Comparison of ENCODE assay signal across 26 mouse cellular contexts in genomic region chr9:49601215-49601614, GRCm38 (mm10).
DNase-seq lines count a peak whose midpoint lies in the region; ATAC-seq and TF ChIP-seq lines count a peak whose summit lies in the region.
"Had no signal": no experiment of that assay in that cellular context is flagged by ENCODE, and none has a peak within 500 bp of the region (broad histone marks: within the 10 kb centered on the region; RNA-seq: fewer than 3 reads in every experiment).

No protein-coding gene starts in this region.

- H3K4me1 ChIP-seq in forebrain, embryonic 15.5 days, result peaks cover 31% of the 10 kb centered on the region
- peaks cover 2% of the 10 kb centered on the region; the same call in 1 of the 2 replicates for H3K4me1 ChIP-seq in forebrain, embryonic 11.5 days (replicated peaks; ENCODE audit: control insufficient read depth, insufficient read depth, low read length)
- H3K4me1 ChIP-seq in midbrain, embryonic 11.5 days (ENCODE audit: control insufficient read depth, insufficient read depth, low read length), result peaks cover 4% of the 10 kb centered on the region
- H3K4me1 ChIP-seq in midbrain, postnatal 0 days (ENCODE audit: insufficient read depth, low read length), result peaks cover 7% of the 10 kb centered on the region; the same call in 1 of the 2 replicates
- H3K4me1 ChIP-seq in embryonic facial prominence, embryonic 15.5 days, result peaks cover 15% of the 10 kb centered on the region; the same call in 1 of the 2 replicates
- H3K4me1 ChIP-seq in midbrain, embryonic 15.5 days, result peaks cover 35% of the 10 kb centered on the region
- H3K4me1 ChIP-seq: intestine, embryonic 15.5 days; limb, embryonic 12.5 days had no signal

- no peaks in the 10 kb centered on the region for H3K27me3 ChIP-seq in forebrain, embryonic 15.5 days
- H3K27me3 ChIP-seq in forebrain, embryonic 11.5 days (ENCODE audit: control insufficient read depth, insufficient read depth, low read length), result no peaks in the 10 kb centered on the region
- H3K27me3 ChIP-seq in midbrain, embryonic 11.5 days (ENCODE audit: control insufficient read depth, insufficient read depth, low read length), result no peaks in the 10 kb centered on the region
- no peaks in the 10 kb centered on the region for H3K27me3 ChIP-seq in midbrain, postnatal 0 days (ENCODE audit: insufficient read depth, low read length)
- H3K27me3 ChIP-seq in embryonic facial prominence, embryonic 15.5 days, result no peaks in the 10 kb centered on the region
- no peaks in the 10 kb centered on the region for H3K27me3 ChIP-seq in midbrain, embryonic 15.5 days (replicated peaks)
- H3K27me3 ChIP-seq: CH12.LX; intestine, embryonic 15.5 days; midbrain, embryonic 12.5 days had no signal

- H3K4me2 ChIP-seq in forebrain, embryonic 15.5 days (replicated peaks), result no peak overlapping the region
- no peak overlapping the region for H3K4me2 ChIP-seq in forebrain, embryonic 11.5 days (ENCODE audit: low read depth, low read length, severe bottlenecking)
- no peak overlapping the region for H3K4me2 ChIP-seq in midbrain, embryonic 11.5 days
- no peak overlapping the region for H3K4me2 ChIP-seq in midbrain, postnatal 0 days (ENCODE audit: low read depth, low read length, poor library complexity, severe bottlenecking)
- no peak overlapping the region for H3K4me2 ChIP-seq in embryonic facial prominence, embryonic 15.5 days (replicated peaks)
- no peak overlapping the region for H3K4me2 ChIP-seq in midbrain, embryonic 15.5 days
- H3K4me2 ChIP-seq: heart, embryonic 11.5 days; intestine, embryonic 15.5 days; limb, embryonic 12.5 days; liver, embryonic 11.5 days; midbrain, embryonic 12.5 days had no signal

- no peak overlapping the region for H3K4me3 ChIP-seq in forebrain, embryonic 15.5 days
- H3K4me3 ChIP-seq in forebrain, embryonic 11.5 days (ENCODE audit: low read depth, low read length), result no peak overlapping the region
- H3K4me3 ChIP-seq in midbrain, embryonic 11.5 days (ENCODE audit: low read depth, low read length), result no peak overlapping the region
- no peak overlapping the region for H3K4me3 ChIP-seq in midbrain, postnatal 0 days (ENCODE audit: low read depth, low read length)
- H3K4me3 ChIP-seq in embryonic facial prominence, embryonic 15.5 days (replicated peaks), result no peak overlapping the region
- no peak overlapping the region for H3K4me3 ChIP-seq in midbrain, embryonic 15.5 days
- H3K4me3 ChIP-seq: erythroblast, embryonic 14.5 days; hindbrain, embryonic 10.5 days; intestine, embryonic 15.5 days; limb, embryonic 12.5 days; midbrain, embryonic 12.5 days had no signal

- ATAC-seq in forebrain, embryonic 15.5 days (replicated peaks), result 0 out of 2 replicates have a peak, but pooled peaks have one; percentile 59
- no peak for ATAC-seq in forebrain, embryonic 11.5 days (replicated peaks; ENCODE audit: low FRiP score)
- ATAC-seq in midbrain, embryonic 11.5 days (ENCODE audit: low FRiP score), result no peak
- ATAC-seq in midbrain, postnatal 0 days (ENCODE audit: low FRiP score), result no peak
- ATAC-seq in embryonic facial prominence, embryonic 15.5 days (ENCODE audit: insufficient number of reproducible peaks, low FRiP score, low TSS enrichment, low read depth), result peak; percentile 24; the same call in 1 of the 2 replicates
- no peak for ATAC-seq in midbrain, embryonic 15.5 days (replicated peaks)
- ATAC-seq: activated CD4-positive, CD25-positive, alpha-beta regulatory T cell, adult 4 months; intestine, embryonic 15.5 days; liver, postnatal 0 days had no signal

- no peak for TF ChIP-seq CTCF in midbrain, postnatal 0 days (IDR thresholded peaks at IDR 0.05)

- no peak overlapping the region for H3K9ac ChIP-seq in forebrain, embryonic 15.5 days (replicated peaks)
- no peak overlapping the region for H3K9ac ChIP-seq in forebrain, embryonic 11.5 days (ENCODE audit: low read length)
- H3K9ac ChIP-seq in midbrain, embryonic 11.5 days (ENCODE audit: low read length), result no peak overlapping the region
- H3K9ac ChIP-seq in midbrain, postnatal 0 days (replicated peaks; ENCODE audit: low read length, poor library complexity, severe bottlenecking), result no peak overlapping the region
- no peak overlapping the region for H3K9ac ChIP-seq in embryonic facial prominence, embryonic 15.5 days
- H3K9ac ChIP-seq in midbrain, embryonic 15.5 days, result no peak overlapping the region
- H3K9ac ChIP-seq: intestine, embryonic 15.5 days; limb, embryonic 12.5 days; liver, postnatal 0 days; midbrain, embryonic 12.5 days had no signal

- no peaks in the 10 kb centered on the region for H3K36me3 ChIP-seq in forebrain, embryonic 15.5 days
- H3K36me3 ChIP-seq in forebrain, embryonic 11.5 days (ENCODE audit: control insufficient read depth, insufficient read depth, low read length), result no peaks in the 10 kb centered on the region
- no peaks in the 10 kb centered on the region for H3K36me3 ChIP-seq in midbrain, embryonic 11.5 days (ENCODE audit: control insufficient read depth, insufficient read depth, low read length)
- H3K36me3 ChIP-seq in midbrain, postnatal 0 days (ENCODE audit: insufficient read depth, low read length), result no peaks in the 10 kb centered on the region
- no peaks in the 10 kb centered on the region for H3K36me3 ChIP-seq in embryonic facial prominence, embryonic 15.5 days
- no peaks in the 10 kb centered on the region for H3K36me3 ChIP-seq in midbrain, embryonic 15.5 days (replicated peaks)
- H3K36me3 ChIP-seq: G1E; hindbrain, embryonic 10.5 days; intestine, embryonic 15.5 days; limb, embryonic 12.5 days; midbrain, embryonic 12.5 days had no signal

- DNase-seq in forebrain, embryonic 11.5 days (ENCODE audit: low spot score), result no peak
- DNase-seq in midbrain, embryonic 11.5 days (ENCODE audit: low spot score, missing footprints), result peak; percentile 49
- DNase-seq in midbrain, postnatal 0 days (ENCODE audit: low spot score), result no peak
- no peak for DNase-seq in T-cell, adult 2 months (ENCODE audit: low spot score)
- no peak for DNase-seq in cerebellum, adult 11 months
- DNase-seq: adrenal gland, adult 8-10 months; B cell, adult 2 months; cerebellum, adult 8-10 months; kidney, adult 9 months; kidney, postnatal 25 days; liver, postnatal 0 days; lung, postnatal 10 days; thymus, postnatal 14 days had no signal

- WGBS in forebrain, embryonic 15.5 days, result 45% methylated on average over 4 of the region's 4 CpGs
- WGBS in forebrain, embryonic 11.5 days, result 78% methylated on average over 4 of the region's 4 CpGs
- 88% methylated on average over 4 of the region's 4 CpGs for WGBS in midbrain, embryonic 11.5 days
- WGBS in midbrain, postnatal 0 days, result 56% methylated on average over 4 of the region's 4 CpGs
- WGBS in embryonic facial prominence, embryonic 15.5 days, result 36% methylated on average over 4 of the region's 4 CpGs
- 52% methylated on average over 4 of the region's 4 CpGs for WGBS in midbrain, embryonic 15.5 days

- H3K9me3 ChIP-seq in forebrain, embryonic 15.5 days, result no peaks in the 10 kb centered on the region
- no peaks in the 10 kb centered on the region for H3K9me3 ChIP-seq in forebrain, embryonic 11.5 days (ENCODE audit: control insufficient read depth, low read length)
- H3K9me3 ChIP-seq in midbrain, embryonic 11.5 days (ENCODE audit: control insufficient read depth, low read length), result no peaks in the 10 kb centered on the region
- H3K9me3 ChIP-seq in midbrain, postnatal 0 days (ENCODE audit: low read length), result no peaks in the 10 kb centered on the region
- no peaks in the 10 kb centered on the region for H3K9me3 ChIP-seq in embryonic facial prominence, embryonic 15.5 days (replicated peaks)
- H3K9me3 ChIP-seq in midbrain, embryonic 15.5 days, result no peaks in the 10 kb centered on the region
- H3K9me3 ChIP-seq: hindbrain, embryonic 10.5 days; intestine, embryonic 15.5 days; limb, embryonic 12.5 days; midbrain, embryonic 12.5 days had no signal

- H3K27ac ChIP-seq in forebrain, embryonic 15.5 days (replicated peaks), result peak overlapping the region; percentile 55
- no peak overlapping the region for H3K27ac ChIP-seq in forebrain, embryonic 11.5 days (ENCODE audit: low read depth, low read length)
- H3K27ac ChIP-seq in midbrain, embryonic 11.5 days (ENCODE audit: low read depth, low read length), result no peak overlapping the region
- no peak overlapping the region for H3K27ac ChIP-seq in midbrain, postnatal 0 days (ENCODE audit: low read depth, low read length)
- no peak overlapping the region for H3K27ac ChIP-seq in embryonic facial prominence, embryonic 15.5 days (replicated peaks)
- H3K27ac ChIP-seq in midbrain, embryonic 15.5 days, result peak overlapping the region; percentile 47
- H3K27ac ChIP-seq: hindbrain, embryonic 10.5 days; intestine, embryonic 15.5 days; limb, embryonic 12.5 days; midbrain, embryonic 12.5 days had no signal

Comparison
In these comparisons a context has a peak if more than half of its experiments do, and no peak if none do; other contexts are left out.
1. ATAC-seq: peak in forebrain, embryonic 15.5 days (single experiment) and embryonic facial prominence, embryonic 15.5 days (single experiment); none in forebrain, embryonic 11.5 days (single experiment), midbrain, embryonic 11.5 days (single experiment), midbrain, postnatal 0 days (single experiment) and midbrain, embryonic 15.5 days (single experiment).
2. H3K27ac ChIP-seq: peak in forebrain, embryonic 15.5 days (single experiment) and midbrain, embryonic 15.5 days (single experiment); none in forebrain, embryonic 11.5 days (single experiment), midbrain, embryonic 11.5 days (single experiment), midbrain, postnatal 0 days (single experiment) and embryonic facial prominence, embryonic 15.5 days (single experiment).